Mouse (Mus musculus) CH12.LX (cell line): ENCODE data around the gene Adam30. TPM values are rescaled to one million over a fixed set of nuclear protein-coding genes. Genes with fewer than 3 reads are reported as not detected.

ENCODE experiments used
- DNase-seq: peaks from one replicate; pipeline ENCODE4 v3.0.0-alpha.2; 2013; ENCODE audit errors: extremely low read depth
- H3K27ac ChIP-seq: 2 replicates; pipeline ENCODE4 v1.5.1; 2012; ENCODE audit warnings: low read depth, mild to moderate bottlenecking, control low read depth, moderate library complexity; ENCODE audit not compliant: insufficient read depth
- H3K27me3 ChIP-seq: replicated peaks from 2 replicates; pipeline ENCODE3; 2012; ENCODE audit warnings: inconsistent platforms
- H3K36me3 ChIP-seq, 2 experiments: replicated peaks in 1 of 2; 2 replicates each; pipeline versions ENCODE3 to v1.6.1; 2012; ENCODE audit warnings: inconsistent platforms in 1 of 2, low read length in 1 of 2, mild to moderate bottlenecking in 1 of 2, mixed read lengths in 1 of 2, moderate library complexity in 1 of 2; ENCODE audit not compliant: control insufficient read depth in 1 of 2, insufficient read depth in 1 of 2
- H3K4me1 ChIP-seq, 2 experiments: 2 replicates each; pipeline ENCODE4 v1.6.1; 2012; ENCODE audit warnings: inconsistent platforms in 1 of 2, moderate library complexity in 1 of 2; ENCODE audit not compliant: insufficient read depth in 2 of 2, control insufficient read depth in 1 of 2
- H3K4me2 ChIP-seq: 2 replicates; pipeline ENCODE4 v1.6.1; 2012; ENCODE audit warnings: low read depth, mild to moderate bottlenecking, control low read depth; ENCODE audit not compliant: poor library complexity, insufficient read depth, severe bottlenecking
- H3K4me3 ChIP-seq, 3 experiments: fragments of 150-350 bp in 1 of 3; sonication (generic) in 1 of 3; replicated peaks in 1 of 3; 2 replicates each; pipeline versions ENCODE3 to v1.5.1; 2011 to 2012; ENCODE audit warnings: low read depth in 2 of 3, low read length in 2 of 3, mild to moderate bottlenecking in 2 of 3, moderate library complexity in 2 of 3, control low read depth in 1 of 3, improper control_type of control experiment in 1 of 3, inconsistent platforms in 1 of 3, mixed read lengths in 1 of 3; ENCODE audit not compliant: poor library complexity in 1 of 3
- H3K79me2 ChIP-seq: replicated peaks from 2 replicates; pipeline ENCODE4 v1.6.1; 2012; ENCODE audit warnings: mild to moderate bottlenecking, moderate library complexity; ENCODE audit not compliant: control insufficient read depth, poor library complexity, insufficient read depth, severe bottlenecking; ENCODE audit errors: extremely low read depth
- H3K9ac ChIP-seq: 2 replicates; pipeline ENCODE4 v1.6.1; 2012; ENCODE audit warnings: low read depth, mild to moderate bottlenecking, control low read depth, moderate library complexity; ENCODE audit not compliant: insufficient read depth
- H3K9me3 ChIP-seq: replicated peaks from 2 replicates; pipeline ENCODE3; 2012; ENCODE audit warnings: low read length, inconsistent platforms, mixed read lengths
- BHLHE40 ChIP-seq: IDR thresholded peaks from 2 replicates; pipeline ENCODE4 v1.6.1; 2011; ENCODE audit warnings: mild to moderate bottlenecking, low read depth, low read length, improper control_type of control experiment
- CHD1 ChIP-seq: IDR thresholded peaks from 2 replicates; pipeline ENCODE4 v1.6.1; 2012; ENCODE audit warnings: low read depth, low read length, improper control_type of control experiment, inconsistent platforms
- CHD2 ChIP-seq: IDR thresholded peaks from 2 replicates; pipeline ENCODE4 v1.6.1; 2011; ENCODE audit warnings: low read length, improper control_type of control experiment
- EP300 ChIP-seq: IDR thresholded peaks from 2 replicates; pipeline ENCODE4 v1.6.1; 2011; ENCODE audit warnings: low read length, improper control_type of control experiment
- GABPA ChIP-seq: IDR thresholded peaks from 2 replicates; pipeline ENCODE4 v1.6.1; 2012; ENCODE audit warnings: low read depth, low read length, improper control_type of control experiment, inconsistent platforms; ENCODE audit not compliant: insufficient replicate concordance
- HCFC1 ChIP-seq: IDR thresholded peaks from 2 replicates; pipeline ENCODE4 v1.6.1; 2012; ENCODE audit warnings: low read depth, mild to moderate bottlenecking, inconsistent platforms, low read length, improper control_type of control experiment
- JUN ChIP-seq: IDR thresholded peaks from 2 replicates; pipeline ENCODE4 v1.6.1; 2011; ENCODE audit warnings: low read depth, mild to moderate bottlenecking, low read length, improper control_type of control experiment, moderate library complexity; ENCODE audit not compliant: insufficient read depth
- JUND ChIP-seq: conservative IDR thresholded peaks from 2 replicates; pipeline ENCODE4 v1.6.1; 2011; ENCODE audit warnings: low read depth, low read length, improper control_type of control experiment
- KAT2A ChIP-seq: IDR thresholded peaks from 2 replicates; pipeline ENCODE4 v1.6.1; 2012; ENCODE audit warnings: low read length, improper control_type of control experiment, inconsistent platforms; ENCODE audit not compliant: insufficient replicate concordance
- MAZ ChIP-seq: IDR thresholded peaks from 2 replicates; pipeline ENCODE4 v1.6.1; 2012; ENCODE audit warnings: low read depth, mild to moderate bottlenecking, inconsistent platforms, low read length, improper control_type of control experiment, moderate library complexity
- MEF2A ChIP-seq: IDR thresholded peaks from 2 replicates; pipeline ENCODE4 v1.6.1; 2014; ENCODE audit warnings: low read depth, mild to moderate bottlenecking, inconsistent platforms, low read length, improper control_type of control experiment, borderline replicate concordance
- MXI1 ChIP-seq: IDR thresholded peaks from 2 replicates; pipeline ENCODE4 v1.6.1; 2011; ENCODE audit warnings: mild to moderate bottlenecking, low read depth, low read length, improper control_type of control experiment
- NELFE ChIP-seq: IDR thresholded peaks from 2 replicates; pipeline ENCODE4 v1.6.1; 2011; ENCODE audit warnings: low read depth, low read length, improper control_type of control experiment
- NRF1 ChIP-seq: IDR thresholded peaks from 2 replicates; pipeline ENCODE4 v1.6.1; 2014; ENCODE audit warnings: low read depth, mild to moderate bottlenecking, inconsistent platforms, low read length, improper control_type of control experiment, moderate library complexity
- PAX5 ChIP-seq: IDR thresholded peaks from 2 replicates; pipeline ENCODE4 v1.6.1; 2012; ENCODE audit warnings: low read length, inconsistent platforms, mixed read lengths
- POLR2A ChIP-seq: IDR thresholded peaks from 2 replicates; pipeline ENCODE4 v1.6.1; 2011; ENCODE audit warnings: low read depth, mild to moderate bottlenecking, improper control_type of control experiment, low read length
- RAD21 ChIP-seq: IDR thresholded peaks from 2 replicates; pipeline ENCODE4 v1.6.1; 2011; ENCODE audit warnings: low read depth, mild to moderate bottlenecking, low read length, improper control_type of control experiment, moderate library complexity
- RCOR1 ChIP-seq: conservative IDR thresholded peaks from 2 replicates; pipeline ENCODE4 v1.6.1; 2012; ENCODE audit warnings: low read depth, mild to moderate bottlenecking, inconsistent platforms, low read length, improper control_type of control experiment
- SIN3A ChIP-seq: IDR thresholded peaks from 2 replicates; pipeline ENCODE4 v1.6.1; 2012; ENCODE audit warnings: low read length, improper control_type of control experiment, inconsistent platforms
- SMC3 ChIP-seq: IDR thresholded peaks from 2 replicates; pipeline ENCODE4 v1.6.1; 2011; ENCODE audit warnings: low read depth, low read length, improper control_type of control experiment
- TCF12 ChIP-seq: IDR thresholded peaks from 2 replicates; pipeline ENCODE4 v1.6.1; 2014; ENCODE audit warnings: low read depth, mild to moderate bottlenecking, inconsistent platforms, low read length, improper control_type of control experiment
- UBTF ChIP-seq: IDR thresholded peaks from 2 replicates; pipeline ENCODE4 v1.6.1; 2012; ENCODE audit warnings: low read depth, mild to moderate bottlenecking, inconsistent platforms, low read length, improper control_type of control experiment, moderate library complexity
- USF2 ChIP-seq: conservative IDR thresholded peaks from 2 replicates; pipeline ENCODE4 v1.6.1; 2011; ENCODE audit warnings: low read depth, low read length, improper control_type of control experiment
- ZKSCAN1 ChIP-seq: IDR thresholded peaks from 2 replicates; pipeline ENCODE4 v1.6.1; 2012; ENCODE audit warnings: low read depth, inconsistent platforms, low read length, improper control_type of control experiment, borderline replicate concordance
- ZNF384 ChIP-seq: IDR thresholded peaks from 2 replicates; pipeline ENCODE4 v1.6.1; 2012; ENCODE audit warnings: low read depth, low read length, improper control_type of control experiment, inconsistent platforms
- dilution Hi-C: fragments of 300-500 bp; cut with MboI; formaldehyde crosslinking; loops from 2 replicates; pipeline ENCODE4 v1.14.3; 2020; ENCODE audit warnings: low sequenced_read_pairs; ENCODE audit not compliant: extremely low pct_unique_long_range_greater_than_20kb, extremely low pct_ligation_motif_present
- in situ Hi-C: fragments of 300-500 bp; cut with MboI; formaldehyde crosslinking; loops from 3 replicates; pipeline ENCODE4 v1.14.3; 2019; ENCODE audit warnings: low sequenced_read_pairs, low pct_ligation_motif_present, low pct_unique_long_range_greater_than_20kb, mixed read lengths
- polyA plus RNA-seq: library from polyadenylated mRNA; unstranded; fragments of >175 nt; gene quantifications from 2 replicates; pipeline ENCODE4 v1.2.1, GENCODE M21; 2012; ENCODE audit warnings: low read depth; ENCODE audit not compliant: insufficient read length
- total RNA-seq, 2 experiments: library from RNA; depleted of rRNA; stranded (reverse); fragments of 300-350 nt in 1 of 2; fragments of >200 nt in 1 of 2; gene quantifications; 2 replicates each; pipeline ENCODE4 v1.2.3; 2012 to 2014

Adam30 gene
- not detected in 2 replicates for total RNA-seq (2012; rRNA removed)
- total RNA-seq (2014; rRNA removed) = not detected in 2 replicates
- not detected in 2 replicates for polyA plus RNA-seq

GRCm38 (mm10) chr3:98160330-98160729 is at the start of gene Adam30:
Gene Adam30, plus strand, starts transcription at chr3:98160630.
- peaks cover 0 to 4% of the 10 kb centered on the region in 2 experiments for H3K36me3 ChIP-seq
- no peaks in the 10 kb centered on the region for H3K9me3 ChIP-seq
- peaks cover 16 to 28% of the 10 kb centered on the region in 2 experiments for H3K4me1 ChIP-seq
- no peak within 1 kb of the TSS for H3K9ac ChIP-seq
- no peaks in the 10 kb centered on the region for H3K79me2 ChIP-seq
- in situ Hi-C loops = loop anchor here (25.0 kb wide), 1 partner anchor 473 kb away; no protein-coding TSS in a partner anchor
- no peaks in the 10 kb centered on the region for H3K27me3 ChIP-seq
- dilution Hi-C loops = no loop called here
- H3K4me2 ChIP-seq = no peak within 1 kb of the TSS
- H3K27ac ChIP-seq = no peak within 1 kb of the TSS
- H3K4me3 ChIP-seq = no peak within 1 kb of the TSS
- TF ChIP-seq HCFC1 (no peak), JUN (no peak), CHD1 (no peak), RAD21 (no peak), RCOR1 (no peak), SMC3 (no peak), SIN3A (no peak), ZNF384 (no peak), POLR2A (no peak), GABPA (no peak), KAT2A (no peak), USF2 (no peak), MXI1 (no peak), UBTF (no peak), JUND (no peak)
- TF ChIP-seq, all 38 proteins: peak for 0
- no peak for DNase-seq

GRCm38 (mm10) chr3:98118252-98118651 is 42.2 kb upstream of the Adam30 start:
- Histone ChIP-seq H3K27ac (no peak overlapping the region), H3K79me2 (no peaks in the 10 kb centered on the region), H3K9me3 (no peaks in the 10 kb centered on the region), H3K4me3 (no peak overlapping the region), H3K9ac (no peak overlapping the region), H3K27me3 (no peaks in the 10 kb centered on the region), H3K4me1 (no peaks in the 10 kb centered on the region), H3K36me3 (peaks cover 33 to 84% of the 10 kb centered on the region in 2 experiments), H3K4me2 (no peak overlapping the region)
- in situ Hi-C loops (no loop called here), dilution Hi-C loops (no loop called here)
- TF ChIP-seq NELFE = no peak
- no peak for TF ChIP-seq NRF1
- TF ChIP-seq PAX5 = no peak
- no peak for TF ChIP-seq EP300
- no peak for TF ChIP-seq CHD2
- no peak for TF ChIP-seq BHLHE40
- TF ChIP-seq TCF12 = no peak
- TF ChIP-seq MAZ = no peak
- no peak for TF ChIP-seq MEF2A
- no peak for TF ChIP-seq ZKSCAN1
- no peak for TF ChIP-seq SMC3
- no peak for DNase-seq
